Mouse (Mus musculus) bone marrow, adult 2 months (tissue): ENCODE results near the gene Tmcc3. TPM values are rescaled to one million over a fixed set of nuclear protein-coding genes. Genes with fewer than 3 reads are reported as not detected.

Experiments
- H3K27ac ChIP-seq: fragments of 200-500 bp; 2 replicates; pipeline ENCODE4 v1.5.1; 2012; ENCODE audit warnings: low read depth, mild to moderate bottlenecking, control low read depth, inconsistent platforms, low read length; ENCODE audit not compliant: control insufficient read depth, poor library complexity, insufficient read depth
- H3K4me1 ChIP-seq: fragments of 200-500 bp; 2 replicates; pipeline ENCODE4 v1.6.1; 2011; ENCODE audit warnings: low read length; ENCODE audit not compliant: control insufficient read depth, insufficient read depth
- H3K4me3 ChIP-seq: fragments of 200-500 bp; replicated peaks from 2 replicates; pipeline ENCODE3; 2011; ENCODE audit warnings: mild to moderate bottlenecking, low read depth, low read length, control low read depth; ENCODE audit not compliant: control insufficient read depth
- CTCF ChIP-seq: fragments of 200-500 bp; IDR thresholded peaks from 2 replicates; pipeline ENCODE4 v1.5.1; 2011; ENCODE audit warnings: low read length, control low read depth; ENCODE audit not compliant: control insufficient read depth, insufficient read depth
- POLR2A ChIP-seq: fragments of 200-500 bp; IDR thresholded peaks from 2 replicates; pipeline ENCODE4 v1.6.1; 2011; ENCODE audit warnings: low read depth, mild to moderate bottlenecking, control low read depth, low read length, borderline replicate concordance; ENCODE audit not compliant: control insufficient read depth
- WGBS: fragments of 180-500 bp; shearing (Covaris S2); methylation state at CpG from one replicate; pipeline ENCODE4 v1.1.7; 2018; 5-methylcytosine and 5-hydroxymethylcytosine counted together
- polyA plus RNA-seq: library from polyadenylated mRNA; stranded (reverse); fragments of >200 nt; gene quantifications from 2 replicates; pipeline ENCODE4 v1.2.4, GENCODE M21; 2011; ENCODE audit warnings: low replicate concordance; ENCODE audit not compliant: missing spikeins, insufficient read depth, insufficient read length

The Tmcc3 gene
- polyA plus RNA-seq, 1 experiment: 5.9 TPM

DNA sequence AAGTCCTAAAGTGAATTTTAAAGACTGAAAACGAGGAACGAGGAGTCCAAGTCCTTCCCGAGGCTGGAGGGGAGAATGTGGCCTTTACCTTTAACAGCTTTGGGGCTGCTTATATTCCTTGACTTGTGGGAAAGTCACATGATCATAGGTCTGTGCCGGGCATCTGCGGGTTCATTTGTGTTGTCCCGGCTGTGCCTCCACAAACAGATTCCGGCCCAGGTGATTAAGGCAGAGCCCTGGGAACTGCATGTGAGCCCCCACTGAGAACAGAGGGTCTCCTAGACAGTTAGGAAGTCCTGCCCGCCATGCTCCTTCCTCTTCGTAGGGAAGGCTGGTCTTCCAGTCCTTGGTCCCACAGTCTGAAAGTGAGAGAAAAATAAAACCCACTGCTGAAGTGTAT, 311.1 kb downstream of the Tmcc3 start:
- TF ChIP-seq POLR2A: no peak
- TF ChIP-seq CTCF: no peak
- H3K4me3 ChIP-seq: no peak overlapping the region
- H3K4me1 ChIP-seq: no peaks in the 10 kb centered on the region
- H3K27ac ChIP-seq: no peak overlapping the region
- 44% methylated on average over 9 of the region's 9 CpGs for WGBS

DNA sequence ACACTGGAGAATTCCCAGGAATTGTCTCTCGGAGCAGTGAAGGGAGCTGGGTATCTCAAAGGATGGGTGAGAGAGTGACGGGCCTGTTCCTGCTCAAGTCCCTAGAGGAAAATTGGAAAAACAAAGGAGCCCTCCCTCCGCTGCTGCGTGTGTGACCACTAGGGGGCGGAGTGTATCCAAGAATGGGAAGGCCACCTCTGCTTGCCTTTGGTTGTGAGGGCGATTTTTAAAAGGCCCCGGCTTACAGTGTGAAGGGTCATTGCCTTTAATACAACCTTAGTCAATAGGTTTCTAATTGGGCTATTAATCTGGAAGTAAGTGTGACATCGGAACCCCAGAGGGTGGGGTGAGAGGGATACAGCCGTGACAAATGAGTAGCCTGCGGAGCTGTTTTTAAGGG, 311.9 kb downstream of the Tmcc3 start:
- Histone ChIP-seq H3K27ac (no peak overlapping the region), H3K4me3 (no peak overlapping the region), H3K4me1 (no peaks in the 10 kb centered on the region)
- TF ChIP-seq POLR2A (no peak), CTCF (peak; percentile 89)
- WGBS: 22% methylated on average over 10 of the region's 10 CpGs

DNA sequence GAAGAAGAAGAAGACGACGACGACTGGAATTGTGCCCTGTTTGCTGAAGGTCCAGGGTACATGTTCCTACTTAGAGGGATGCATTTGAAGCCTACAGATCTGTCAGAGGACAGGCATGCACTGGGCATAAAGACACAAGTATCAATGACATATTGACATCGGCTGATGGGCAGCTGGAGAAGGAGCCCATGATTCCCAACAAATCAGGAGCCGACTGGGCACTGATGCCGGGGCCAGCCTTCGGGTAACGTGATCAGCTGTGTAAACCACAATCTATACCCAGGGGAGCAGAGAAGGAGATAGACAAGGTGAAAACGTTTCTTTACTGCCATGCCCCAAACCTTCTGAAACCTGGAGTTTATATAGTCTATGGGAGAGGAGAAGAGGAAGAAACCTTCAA, 313.3 kb downstream of the Tmcc3 start:
- no peak overlapping the region for H3K27ac ChIP-seq
- no peak overlapping the region for H3K4me3 ChIP-seq

DNA sequence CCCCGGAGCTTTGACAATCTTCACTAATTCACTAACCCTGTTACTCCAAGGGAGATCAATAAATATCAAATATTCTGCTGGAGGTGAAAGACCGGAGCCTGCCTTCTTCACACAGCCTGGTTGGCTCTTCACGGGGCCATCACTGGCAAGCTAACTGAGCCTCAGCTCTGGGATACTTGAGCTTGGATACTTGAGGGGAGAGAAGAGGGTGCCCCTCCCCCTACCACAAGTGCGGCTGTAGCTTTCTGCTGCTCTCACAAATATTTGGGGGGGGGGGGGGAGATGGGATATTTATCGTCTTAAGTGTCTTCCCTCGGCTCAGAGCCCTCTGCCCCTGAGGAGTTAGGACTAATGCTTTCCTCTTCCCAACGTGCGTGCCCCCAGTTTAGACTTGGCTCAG, 313.9 kb downstream of the Tmcc3 start:
- TF ChIP-seq CTCF: no peak
- no peak for TF ChIP-seq POLR2A
- WGBS: 80% methylated on average over 8 of the region's 8 CpGs
- Histone ChIP-seq H3K4me3 (no peak overlapping the region), H3K4me1 (no peaks in the 10 kb centered on the region), H3K27ac (no peak overlapping the region)

More for the DNA sequence above, 313.3 kb downstream of the Tmcc3 start:
- TF ChIP-seq CTCF (no peak), POLR2A (no peak)
- no peaks in the 10 kb centered on the region for H3K4me1 ChIP-seq
- WGBS: 81% methylated on average over 9 of the region's 9 CpGs

DNA sequence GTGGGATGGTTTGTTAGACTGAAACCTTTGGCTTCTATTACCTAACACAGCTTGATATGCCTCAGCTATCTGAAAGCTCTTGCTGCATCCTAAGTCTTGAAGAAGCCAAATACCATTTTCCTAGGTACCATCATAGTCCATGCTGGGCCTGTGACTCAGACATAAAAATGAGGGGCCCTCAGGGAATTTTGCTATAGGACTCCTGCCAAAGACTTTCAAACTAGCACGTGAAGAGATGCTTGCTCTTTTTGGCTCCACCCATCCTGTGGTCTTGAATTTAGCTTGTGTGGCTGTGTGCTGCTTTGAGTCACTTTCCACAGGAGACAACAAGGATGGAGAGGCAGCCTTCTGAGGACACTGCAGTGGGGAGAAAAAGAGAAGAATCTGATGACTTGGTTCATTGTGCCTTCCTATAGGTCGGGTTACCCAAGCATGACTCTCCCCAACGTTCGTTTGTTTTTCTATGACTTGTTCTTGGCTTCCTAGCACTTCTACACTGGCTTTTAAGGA, 319.1 kb downstream of the Tmcc3 start:
- no peaks in the 10 kb centered on the region for H3K4me1 ChIP-seq
- 55% methylated on average over 4 of the region's 4 CpGs for WGBS
- H3K27ac ChIP-seq: no peak overlapping the region
- no peak overlapping the region for H3K4me3 ChIP-seq
- no peak for TF ChIP-seq CTCF
- TF ChIP-seq POLR2A: no peak

DNA sequence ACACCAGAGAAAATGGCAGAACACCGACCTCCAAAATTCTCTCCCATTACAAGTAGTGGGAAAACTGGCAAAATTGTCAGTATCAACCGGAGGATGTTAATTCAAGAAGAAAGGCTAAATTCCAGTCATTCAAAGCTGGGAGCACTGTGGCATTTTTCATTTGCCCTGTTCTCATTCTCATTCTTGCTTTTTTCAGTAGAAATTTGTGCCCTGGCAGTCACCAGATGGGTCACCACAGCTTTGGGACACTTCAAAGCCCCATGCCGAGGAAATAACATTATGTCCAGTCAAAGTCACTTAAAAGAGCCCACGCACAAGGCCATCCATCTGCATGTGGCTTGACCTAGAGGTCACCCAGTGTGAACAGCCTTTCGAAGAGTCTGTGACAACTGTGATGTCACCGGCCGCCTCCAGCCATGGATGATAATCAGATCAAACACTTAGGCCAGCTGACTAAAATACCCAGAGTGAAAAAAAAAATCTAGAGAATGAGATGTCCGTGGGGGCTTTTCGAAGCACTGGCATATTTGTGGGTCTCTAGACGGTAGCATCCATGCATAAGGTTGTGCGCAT, 319.9 kb downstream of the Tmcc3 start:
- 86% methylated on average over 11 of the region's 11 CpGs for WGBS
- TF ChIP-seq POLR2A (no peak), CTCF (no peak)
- Histone ChIP-seq H3K4me3 (no peak overlapping the region), H3K4me1 (no peaks in the 10 kb centered on the region), H3K27ac (no peak overlapping the region)

DNA sequence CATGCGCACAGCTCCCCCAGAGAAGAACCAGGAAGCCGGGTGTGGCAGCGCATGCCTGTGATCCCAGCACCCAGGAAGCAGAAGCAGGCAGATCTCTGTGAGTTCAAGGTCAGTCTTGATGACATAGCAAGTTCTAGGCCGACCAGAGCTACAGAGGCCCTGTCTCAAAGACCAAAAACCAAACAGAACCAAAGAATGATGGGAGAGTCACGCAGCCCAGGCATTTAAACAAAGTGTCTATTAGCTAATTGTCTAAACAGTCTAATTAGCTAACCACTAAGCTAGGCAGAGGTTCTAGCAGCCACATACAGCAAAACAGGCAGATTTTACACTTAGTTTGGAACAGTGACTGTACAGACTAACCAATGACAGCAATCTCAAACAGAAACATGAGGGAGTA, 320.5 kb downstream of the Tmcc3 start:
- no peak overlapping the region for H3K27ac ChIP-seq

DNA sequence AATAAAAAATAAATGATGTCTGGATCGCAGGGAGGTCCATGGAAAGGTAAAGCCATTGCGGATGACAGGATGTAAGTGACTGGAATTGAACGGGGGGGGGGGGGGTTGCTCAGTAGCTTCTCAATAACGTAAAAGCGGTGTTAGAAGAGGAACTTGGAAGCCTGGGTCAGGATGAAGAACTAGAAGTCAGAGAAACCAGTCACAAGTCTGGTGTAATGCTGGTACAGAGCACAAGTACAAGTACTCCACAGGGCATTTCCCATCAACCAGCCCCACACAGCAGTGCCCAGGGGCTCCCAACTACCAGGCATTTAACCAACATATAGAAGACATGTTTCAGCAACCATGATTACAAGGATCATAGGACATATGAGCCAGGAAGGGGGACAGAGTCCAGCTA, 326.9 kb downstream of the Tmcc3 start:
- TF ChIP-seq POLR2A (no peak), CTCF (no peak)
- Histone ChIP-seq H3K4me3 (no peak overlapping the region), H3K4me1 (peaks cover 4% of the 10 kb centered on the region; the same call in 1 of the 2 replicates), H3K27ac (no peak overlapping the region)
- 27% methylated on average over 5 of the region's 5 CpGs for WGBS

More for the DNA sequence above, 320.5 kb downstream of the Tmcc3 start:
- TF ChIP-seq POLR2A (no peak), CTCF (no peak)
- 85% methylated on average over 5 of the region's 5 CpGs for WGBS
- Histone ChIP-seq H3K4me3 (no peak overlapping the region), H3K4me1 (no peaks in the 10 kb centered on the region)

DNA sequence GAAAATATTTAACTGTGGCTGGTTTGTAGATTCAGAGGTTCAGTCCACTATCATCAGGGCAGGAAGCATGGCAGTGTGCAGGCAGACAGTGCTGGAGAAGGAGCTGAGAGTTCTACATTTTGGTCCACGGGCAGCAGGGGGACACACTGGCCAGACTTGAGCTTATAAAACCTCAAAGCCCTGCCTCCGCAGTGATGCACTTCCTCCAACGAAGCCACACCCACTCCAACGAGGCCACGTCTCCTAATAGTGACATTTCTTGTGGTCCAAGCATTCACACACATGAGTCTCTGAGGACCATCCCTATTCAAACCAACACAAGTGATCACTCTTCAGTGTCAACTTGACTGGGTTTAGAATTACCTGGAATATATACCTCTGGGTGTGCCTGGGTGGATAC, 327.5 kb downstream of the Tmcc3 start:
- H3K27ac ChIP-seq: no peak overlapping the region
- no peak overlapping the region for H3K4me3 ChIP-seq
- peaks cover 4% of the 10 kb centered on the region; the same call in 1 of the 2 replicates for H3K4me1 ChIP-seq
- WGBS: 21% methylated on average over 5 of the region's 5 CpGs
- TF ChIP-seq POLR2A: no peak
- TF ChIP-seq CTCF: 0 out of 2 replicates have a peak, but pooled peaks have one; percentile 10
